Mouse (Mus musculus) bone marrow macrophage, adult 2 months (primary cell): ENCODE results near the gene Etl4.

Source experiments
- CTCF ChIP-seq: IDR thresholded peaks from 2 replicates; pipeline ENCODE4 v1.5.1; 2012; ENCODE audit warnings: low read depth, mild to moderate bottlenecking, low read length, moderate library complexity
- POLR2A ChIP-seq: IDR thresholded peaks from 2 replicates; pipeline ENCODE4 v1.6.1; 2012; ENCODE audit warnings: mild to moderate bottlenecking, low read depth, low read length, borderline replicate concordance

DNA sequence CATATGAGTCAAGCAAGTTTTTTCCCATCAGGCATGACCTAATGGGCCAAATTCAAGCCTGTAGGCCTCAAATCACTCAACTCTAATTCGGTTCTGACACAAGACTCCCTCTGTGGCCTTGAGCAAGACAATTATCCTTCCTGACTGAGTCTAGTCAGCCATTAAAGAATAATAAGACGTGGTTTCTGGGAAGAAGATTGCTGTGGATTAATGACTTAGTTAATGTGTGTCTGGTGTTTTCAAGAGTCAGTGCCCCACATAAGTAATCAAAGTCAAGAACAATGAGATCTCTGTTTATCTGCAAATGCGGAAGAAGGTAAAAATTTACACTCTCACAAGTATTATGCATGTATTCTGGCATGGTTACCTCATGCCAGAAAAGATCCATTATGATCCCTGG is 437.3 kb downstream of the Etl4 start:
- no peak for TF ChIP-seq CTCF
- no peak for TF ChIP-seq POLR2A
